In genomic region chr3:145947539-145948204, GRCm38 (mm10) we compare ENCODE assay signal across 1 mouse cellular context.
TF ChIP-seq lines count a peak whose summit lies in the region.

No protein-coding gene starts in this region.

TF ChIP-seq in MEL, 35 proteins besides CTCF, POLR2A, EP300 and RAD21:
- TF ChIP-seq RCOR1 (IDR thresholded peaks at IDR 0.05; ENCODE audit: low read depth, low read length) (peak; percentile 53; the same call in 1 of the 2 replicates), TBP (IDR thresholded peaks at IDR 0.05; ENCODE audit: low read depth, low read length) (peak; percentile 64), GATA1 (IDR thresholded peaks at IDR 0.05; ENCODE audit: low read depth, low read length) (peak; percentile 48), TAL1 (IDR thresholded peaks at IDR 0.05; ENCODE audit: low read length) (peak; percentile 56), HCFC1 (IDR thresholded peaks at IDR 0.05; ENCODE audit: low read depth, low read length) (no peak), JUND (IDR thresholded peaks at IDR 0.05; ENCODE audit: low read depth, low read length) (no peak), BHLHE40 (IDR thresholded peaks at IDR 0.05; ENCODE audit: borderline replicate concordance, low read depth, low read length) (no peak), TCF12 (IDR thresholded peaks at IDR 0.05; ENCODE audit: low read depth, low read length) (peak; percentile 63; the same call in 1 of the 2 replicates)
